Mouse (Mus musculus) embryonic facial prominence, embryonic 14.5 days (tissue): ENCODE data around the gene Tmsb4x. TPM values are rescaled to one million over a fixed set of nuclear protein-coding genes. Genes with fewer than 3 reads are reported as not detected.
A peak's percentile ranks its signal among the peaks of the same experiment; 100 is the strongest.

ENCODE experiments used
- ATAC-seq: fragments of 200-750 bp; cut with Nextera tagmentation; 2 replicates; pipeline ENCODE4 v1.8.0; 2017; ENCODE audit warnings: low read depth, moderate number of reproducible peaks, moderate TSS enrichment
- DNase-seq: peaks from one replicate; pipeline ENCODE4 v3.0.0-alpha.2; 2015; ENCODE audit warnings: low spot score
- H3K27ac ChIP-seq: fragments of 300-500 bp; sonication (generic); replicated peaks from 2 replicates; pipeline ENCODE4 v1.5.1; 2014; ENCODE audit warnings: low read depth, mild to moderate bottlenecking, low read length, moderate library complexity
- H3K27me3 ChIP-seq: fragments of 300-500 bp; sonication (generic); replicated peaks from 2 replicates; pipeline ENCODE4 v1.6.1; 2014; ENCODE audit warnings: low read length; ENCODE audit not compliant: control insufficient read depth, insufficient read depth
- H3K36me3 ChIP-seq: fragments of 300-500 bp; sonication (generic); 2 replicates; pipeline ENCODE4 v1.6.1; 2014; ENCODE audit warnings: low read length, mixed read lengths; ENCODE audit not compliant: control insufficient read depth, insufficient read depth
- H3K4me1 ChIP-seq: fragments of 300-500 bp; sonication (generic); 2 replicates; pipeline ENCODE4 v1.6.1; 2014; ENCODE audit warnings: antibody characterized with exemption, low read length; ENCODE audit not compliant: control insufficient read depth, insufficient read depth
- H3K4me2 ChIP-seq: fragments of 300-500 bp; sonication (generic); 2 replicates; pipeline ENCODE4 v1.6.1; 2014; ENCODE audit warnings: low read depth, mild to moderate bottlenecking, low read length, moderate library complexity, mixed read lengths
- H3K4me3 ChIP-seq: fragments of 300-500 bp; sonication (generic); 2 replicates; pipeline ENCODE4 v1.5.1; 2014; ENCODE audit warnings: low read depth, mild to moderate bottlenecking, low read length
- H3K9ac ChIP-seq: fragments of 300-500 bp; sonication (generic); 2 replicates; pipeline ENCODE4 v1.6.1; 2014; ENCODE audit warnings: low read depth, mild to moderate bottlenecking, low read length, moderate library complexity, mixed read lengths
- H3K9me3 ChIP-seq: fragments of 300-500 bp; sonication (generic); 2 replicates; pipeline ENCODE4 v1.6.1; 2016; ENCODE audit warnings: low read length; ENCODE audit not compliant: control insufficient read depth
- WGBS: fragments of 180-500 bp; shearing (Covaris S2); extraction: QIAGEN DNeasy Blood & Tissue Kit; methylation state at CpG from one replicate; pipeline ENCODE4 v1.1.7; 2014; 5-methylcytosine and 5-hydroxymethylcytosine counted together
- polyA plus RNA-seq: library from polyadenylated mRNA; unstranded; fragments of >200 nt; fragmentation: Nextera tagmentation; extraction: Ambion mirVana; gene quantifications from 2 replicates; pipeline ENCODE4 v1.2.1, GENCODE M21; 2014

The Tmsb4x gene
- polyA plus RNA-seq, 1 experiment from 2014 or later = 2,890 TPM

DNA sequence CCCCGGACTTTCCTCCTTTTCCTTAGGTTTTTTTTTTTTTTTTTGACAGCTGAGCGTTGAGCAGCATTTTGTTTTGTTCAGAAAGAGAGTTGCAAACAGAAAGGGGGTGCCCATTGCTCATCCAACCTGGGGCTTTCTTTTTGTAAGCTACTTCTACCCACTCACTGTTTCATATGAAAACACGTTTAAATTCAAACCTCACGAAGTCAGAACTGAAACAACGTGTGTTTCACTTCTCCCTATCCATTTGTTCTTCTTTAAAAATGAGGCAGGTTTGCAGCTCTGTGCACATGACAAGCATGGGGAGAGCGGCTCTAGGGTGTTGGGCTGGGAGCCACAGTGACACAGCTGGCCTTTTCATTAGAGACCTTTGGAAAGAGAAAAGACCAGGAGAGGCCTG lies 33.8 kb downstream of the Tmsb4x start:
- no peak overlapping the region for H3K4me3 ChIP-seq
- DNase-seq = no peak
- no peaks in the 10 kb centered on the region for H3K9me3 ChIP-seq
- no peak for ATAC-seq
- no peaks in the 10 kb centered on the region for H3K36me3 ChIP-seq
- no peaks in the 10 kb centered on the region for H3K4me1 ChIP-seq
- WGBS = 77% methylated on average over 6 of the region's 6 CpGs
- peaks cover 5% of the 10 kb centered on the region; the same call in 1 of the 2 replicates for H3K27me3 ChIP-seq
- H3K4me2 ChIP-seq = no peak overlapping the region
- H3K27ac ChIP-seq = no peak overlapping the region
- no peak overlapping the region for H3K9ac ChIP-seq

DNA sequence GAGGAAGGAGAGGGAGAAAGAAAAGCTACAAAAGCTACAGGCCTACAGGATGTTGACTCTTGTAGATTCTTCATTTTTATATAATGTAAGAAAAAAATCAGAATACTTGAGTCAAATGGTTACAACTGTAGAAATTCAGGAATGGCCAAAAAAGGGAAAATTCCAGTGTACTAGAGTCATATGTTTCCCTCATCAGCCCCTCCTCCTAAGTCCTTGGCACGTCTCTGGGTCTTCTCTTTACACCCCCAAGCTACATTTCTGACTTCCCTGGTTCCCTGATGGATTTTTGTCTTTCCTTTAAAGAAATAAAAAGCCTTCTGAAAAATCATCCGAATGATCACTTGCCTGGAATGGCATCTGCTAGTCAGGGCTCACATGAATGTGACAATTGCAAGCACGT lies 34.8 kb downstream of the Tmsb4x start:
- 68% methylated on average over 3 of the region's 3 CpGs for WGBS
- Histone ChIP-seq H3K4me2 (no peak overlapping the region), H3K9me3 (no peaks in the 10 kb centered on the region), H3K27ac (no peak overlapping the region), H3K4me1 (no peaks in the 10 kb centered on the region), H3K36me3 (no peaks in the 10 kb centered on the region), H3K9ac (no peak overlapping the region), H3K27me3 (peaks cover 10% of the 10 kb centered on the region), H3K4me3 (no peak overlapping the region)
- no peak for DNase-seq
- no peak for ATAC-seq

DNA sequence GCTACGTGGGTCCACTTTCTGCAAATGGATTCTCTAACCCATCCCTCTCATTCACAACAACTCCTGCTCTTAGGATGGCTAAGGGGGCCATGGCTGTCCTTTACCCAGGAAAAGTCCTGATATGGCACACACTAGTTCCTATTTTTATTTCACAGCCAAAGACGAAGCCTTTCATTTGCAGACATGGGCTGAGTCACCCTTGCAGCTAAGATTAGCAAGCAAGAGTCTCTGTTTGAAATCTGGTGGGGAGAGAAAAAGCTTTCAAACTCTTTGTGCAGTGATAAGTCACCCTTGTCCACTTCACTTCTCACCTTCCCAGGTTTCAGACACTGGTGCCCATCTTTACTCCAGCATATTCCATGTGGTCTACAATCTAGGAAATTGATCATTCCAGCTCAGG lies 36.9 kb downstream of the Tmsb4x start:
- Histone ChIP-seq H3K36me3 (no peaks in the 10 kb centered on the region), H3K9ac (no peak overlapping the region), H3K27me3 (peaks cover 15% of the 10 kb centered on the region), H3K27ac (no peak overlapping the region), H3K4me2 (no peak overlapping the region), H3K9me3 (no peaks in the 10 kb centered on the region), H3K4me3 (no peak overlapping the region), H3K4me1 (no peaks in the 10 kb centered on the region)
- 72% methylated on average over 2 of the region's 2 CpGs for WGBS
- DNase-seq (no peak), ATAC-seq (no peak)

DNA sequence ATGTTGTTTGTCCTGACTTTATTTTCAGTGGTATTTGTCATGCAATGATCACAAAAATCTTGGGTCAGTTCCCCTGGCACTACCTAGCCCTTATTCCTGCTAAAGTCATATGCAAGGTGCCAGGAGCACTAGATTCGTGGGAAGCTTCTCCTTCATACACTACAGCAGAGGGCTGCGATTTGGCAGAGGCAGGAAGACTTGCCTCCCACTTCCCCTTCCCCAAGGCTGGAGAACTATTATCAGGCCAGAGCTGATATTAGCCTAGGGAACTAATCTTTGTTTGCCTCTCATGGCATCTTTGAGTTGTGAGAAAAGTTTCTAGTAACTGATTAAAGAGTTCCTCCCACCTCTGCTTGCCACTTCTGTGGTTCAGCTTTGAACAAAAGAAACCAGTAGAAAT lies 37.8 kb downstream of the Tmsb4x start:
- Histone ChIP-seq H3K36me3 (no peaks in the 10 kb centered on the region), H3K27ac (no peak overlapping the region), H3K9me3 (no peaks in the 10 kb centered on the region), H3K4me1 (no peaks in the 10 kb centered on the region), H3K27me3 (peaks cover 18% of the 10 kb centered on the region), H3K4me2 (no peak overlapping the region), H3K4me3 (no peak overlapping the region), H3K9ac (no peak overlapping the region)
- 77% methylated on average over 2 of the region's 2 CpGs for whole genome bisulfite sequencing
- no peak for DNase-seq
- no peak for ATAC-seq

DNA sequence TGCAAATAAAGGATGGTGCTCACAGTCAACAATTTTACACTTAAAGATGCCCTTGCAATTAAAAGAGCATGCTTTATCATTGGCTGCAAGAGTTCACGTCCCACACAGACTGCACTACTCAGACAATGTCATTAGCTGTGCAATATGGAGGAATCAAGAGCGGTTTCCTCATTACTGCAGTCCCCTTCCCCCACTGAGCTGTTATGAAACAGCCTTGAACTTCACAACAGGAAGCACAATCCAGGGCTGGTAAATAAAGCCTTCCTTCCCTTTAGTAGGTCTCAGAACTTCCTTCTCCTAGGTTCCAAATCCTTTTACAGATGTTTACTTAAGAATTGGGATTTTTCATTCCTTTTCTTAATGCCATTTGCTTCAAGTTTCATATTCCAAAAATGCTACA lies 41.8 kb downstream of the Tmsb4x start:
- peak; percentile 24 for DNase-seq
- WGBS = 64% methylated on average over 2 of the region's 2 CpGs

DNA sequence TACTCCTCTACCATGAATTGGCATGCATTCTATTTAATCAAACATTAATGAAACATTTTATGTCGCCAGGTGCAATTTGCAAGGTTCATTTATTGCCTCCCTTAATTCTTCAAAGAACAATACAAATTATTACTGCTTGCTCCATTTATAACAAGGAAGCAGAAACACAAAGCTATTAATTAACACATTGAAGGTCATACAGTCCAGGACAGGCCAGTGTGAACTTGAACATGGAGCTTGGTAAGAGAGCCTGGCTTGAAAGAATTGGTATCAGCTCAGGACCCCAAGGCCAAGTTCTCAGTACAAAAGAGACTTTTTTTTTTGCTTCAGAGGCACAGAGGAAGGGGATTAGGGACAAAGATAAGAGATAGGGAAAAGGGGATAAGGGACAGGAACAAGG lies 43.1 kb downstream of the Tmsb4x start:
- H3K9me3 ChIP-seq = no peaks in the 10 kb centered on the region
- no peak overlapping the region for H3K9ac ChIP-seq
- no peak overlapping the region for H3K4me2 ChIP-seq
- H3K4me1 ChIP-seq = no peaks in the 10 kb centered on the region
- 93% methylated on average over 1 of the region's 1 CpGs for WGBS
- H3K27me3 ChIP-seq = peaks cover 31% of the 10 kb centered on the region
- H3K36me3 ChIP-seq = no peaks in the 10 kb centered on the region
- H3K4me3 ChIP-seq = no peak overlapping the region
- DNase-seq (no peak), ATAC-seq (no peak)
- no peak overlapping the region for H3K27ac ChIP-seq

More for the DNA sequence above, 41.8 kb downstream of the Tmsb4x start:
- Histone ChIP-seq H3K27me3 (peaks cover 27% of the 10 kb centered on the region), H3K4me3 (no peak overlapping the region), H3K27ac (no peak overlapping the region), H3K36me3 (no peaks in the 10 kb centered on the region), H3K9me3 (no peaks in the 10 kb centered on the region), H3K4me1 (no peaks in the 10 kb centered on the region), H3K4me2 (no peak overlapping the region), H3K9ac (no peak overlapping the region)
- ATAC-seq = no peak

DNA sequence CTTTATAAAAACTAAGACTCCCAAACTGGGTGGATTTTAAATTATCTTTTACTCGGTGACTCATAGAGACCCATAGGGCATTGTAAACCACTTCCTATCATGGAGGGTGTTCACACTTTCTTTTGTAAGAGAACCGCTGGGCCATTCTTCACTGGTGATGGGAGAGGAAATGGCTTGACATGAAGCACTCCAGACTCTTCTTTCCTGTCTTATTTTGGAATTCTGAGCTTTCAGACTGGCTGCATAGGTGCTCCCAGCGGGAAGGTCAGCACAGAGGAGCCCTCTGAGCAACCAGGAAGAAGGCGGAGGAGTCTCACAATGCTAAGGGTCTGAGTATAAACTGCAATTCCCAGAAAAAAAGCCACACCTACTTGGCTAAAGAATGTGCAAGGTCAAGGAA lies 51.4 kb downstream of the Tmsb4x start:
- Histone ChIP-seq H3K27me3 (peaks cover 8% of the 10 kb centered on the region), H3K4me1 (no peaks in the 10 kb centered on the region), H3K9ac (no peak overlapping the region), H3K9me3 (no peaks in the 10 kb centered on the region), H3K4me3 (no peak overlapping the region), H3K36me3 (no peaks in the 10 kb centered on the region), H3K27ac (no peak overlapping the region), H3K4me2 (no peak overlapping the region)
- 72% methylated on average over 4 of the region's 4 CpGs for WGBS
- no peak for DNase-seq
- ATAC-seq = no peak

Other genes with a start within 250 kb of the Tmsb4x start
- gene Tlr8, start 55.0 kb upstream of the Tmsb4x start, polyA plus RNA-seq = 0.36 and 0.47 TPM in 2 replicates
- gene Tlr7, start 121.2 kb upstream of the Tmsb4x start, polyA plus RNA-seq = 1.8 TPM in 2 replicates
- 13.6 and 14.8 TPM in 2 replicates for gene Prps2, start 173.4 kb upstream of the Tmsb4x start, polyA plus RNA-seq